Mouse (Mus musculus): ENCODE data around the gene Cpt1b. TPM values are rescaled to one million over a fixed set of nuclear protein-coding genes. Genes with fewer than 3 reads are reported as not detected.
A peak's percentile ranks its signal among the peaks of the same experiment; 100 is the strongest.

Gene Cpt1b
- polyA plus RNA-seq, 1 experiment, result 76.6 TPM

DNA sequence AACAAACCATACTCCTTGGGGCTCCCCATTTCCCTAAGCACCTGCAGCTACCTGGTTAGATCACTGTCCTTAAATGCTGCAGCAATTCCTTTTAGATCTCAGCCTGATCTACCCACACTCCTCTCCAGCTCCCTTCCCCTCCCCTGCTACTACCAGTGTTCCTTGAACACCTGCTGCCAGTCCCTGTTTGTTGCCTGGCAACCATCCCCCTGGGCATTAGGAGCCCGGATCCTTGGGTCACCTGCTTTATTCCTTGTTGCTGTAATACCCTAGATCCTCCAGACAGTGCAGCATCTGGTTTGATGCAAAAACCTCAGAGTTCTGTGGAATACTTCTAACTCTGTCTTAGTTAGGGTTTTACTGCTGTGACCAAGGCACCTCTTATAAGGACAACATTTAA, 39.4 kb upstream of the Cpt1b start:
- TF ChIP-seq CTCF (IDR thresholded peaks at IDR 0.05; ENCODE audit: borderline replicate concordance, control insufficient read depth, extremely low read depth, insufficient read depth, low read length, poor library complexity) (no peak), POLR2A (IDR thresholded peaks at IDR 0.05; ENCODE audit: control insufficient read depth, extremely low read depth, insufficient read depth, low read length, poor library complexity) (no peak)
- no peaks in the 10 kb centered on the region for H3K4me1 ChIP-seq (replicated peaks; ENCODE audit: control insufficient read depth, insufficient read depth, low read length)
- H3K36me3 ChIP-seq (ENCODE audit: control insufficient read depth, insufficient read depth, low read length), result no peaks in the 10 kb centered on the region
- H3K4me3 ChIP-seq (ENCODE audit: control insufficient read depth, insufficient read depth, low read length), result no peak overlapping the region
- WGBS, result 41% methylated on average over 1 of the region's 1 CpGs
- DNase-seq, result no peak
- H3K27ac ChIP-seq (ENCODE audit: control insufficient read depth, insufficient read depth, low read length), result no peak overlapping the region
- H3K27me3 ChIP-seq (ENCODE audit: control insufficient read depth, insufficient read depth, low read length), result no peaks in the 10 kb centered on the region

- H3K4me1 ChIP-seq (replicated peaks; ENCODE audit: control insufficient read depth, insufficient read depth, low read length), result peaks cover 5% of the 10 kb centered on the region
- no peak for TF ChIP-seq CTCF (IDR thresholded peaks at IDR 0.05; ENCODE audit: borderline replicate concordance, control insufficient read depth, extremely low read depth, insufficient read depth, low read length, poor library complexity)
- no peak for TF ChIP-seq POLR2A (IDR thresholded peaks at IDR 0.05; ENCODE audit: control insufficient read depth, extremely low read depth, insufficient read depth, low read length, poor library complexity)
- H3K27ac ChIP-seq (ENCODE audit: control insufficient read depth, insufficient read depth, low read length), result no peak overlapping the region
- WGBS, result 42% methylated on average over 5 of the region's 5 CpGs
- peak; percentile 27 for DNase-seq
- H3K4me3 ChIP-seq (ENCODE audit: control insufficient read depth, insufficient read depth, low read length), result no peak overlapping the region
- H3K36me3 ChIP-seq (ENCODE audit: control insufficient read depth, insufficient read depth, low read length), result no peaks in the 10 kb centered on the region
- H3K27me3 ChIP-seq (ENCODE audit: control insufficient read depth, insufficient read depth, low read length), result no peaks in the 10 kb centered on the region
These were observed 37.9 kb upstream of the Cpt1b start for GRCm38 (mm10) chr15:89463334-89464235.

GRCm38 (mm10) chr15:89462176-89462575, 36.5 kb upstream of the Cpt1b start:
- no peak overlapping the region for H3K27ac ChIP-seq (ENCODE audit: control insufficient read depth, insufficient read depth, low read length)
- WGBS, result 84% methylated on average over 7 of the region's 7 CpGs
- no peaks in the 10 kb centered on the region for H3K27me3 ChIP-seq (ENCODE audit: control insufficient read depth, insufficient read depth, low read length)
- no peak overlapping the region for H3K4me3 ChIP-seq (ENCODE audit: control insufficient read depth, insufficient read depth, low read length)
- DNase-seq, result no peak
- no peak for TF ChIP-seq CTCF (IDR thresholded peaks at IDR 0.05; ENCODE audit: borderline replicate concordance, control insufficient read depth, extremely low read depth, insufficient read depth, low read length, poor library complexity)
- H3K4me1 ChIP-seq (replicated peaks; ENCODE audit: control insufficient read depth, insufficient read depth, low read length), result peaks cover 5% of the 10 kb centered on the region
- no peaks in the 10 kb centered on the region for H3K36me3 ChIP-seq (ENCODE audit: control insufficient read depth, insufficient read depth, low read length)

DNA sequence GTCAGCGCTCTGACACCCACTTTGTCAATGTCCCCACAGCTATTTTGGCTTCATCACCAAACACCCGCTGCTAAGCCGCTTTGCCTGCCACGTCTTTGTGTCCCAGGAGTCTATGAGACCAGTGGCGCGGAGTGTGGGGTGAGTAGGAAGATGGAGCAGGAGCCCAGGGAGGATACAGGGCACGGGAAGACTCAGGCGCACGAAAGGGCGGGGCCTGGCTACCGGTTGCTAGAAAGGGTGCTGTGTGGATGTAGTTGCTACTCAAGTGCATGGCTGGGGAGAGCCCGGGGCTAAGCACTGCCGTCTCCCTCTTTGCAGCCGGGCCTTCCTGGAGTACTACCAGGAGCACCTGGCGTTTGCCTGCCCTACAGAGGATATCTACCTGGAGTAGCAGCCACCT, 35.7 kb upstream of the Cpt1b start:
- no peaks in the 10 kb centered on the region for H3K36me3 ChIP-seq (ENCODE audit: control insufficient read depth, insufficient read depth, low read length)
- H3K27ac ChIP-seq (ENCODE audit: control insufficient read depth, insufficient read depth, low read length), result no peak overlapping the region
- H3K4me1 ChIP-seq (replicated peaks; ENCODE audit: control insufficient read depth, insufficient read depth, low read length), result peaks cover 5% of the 10 kb centered on the region
- DNase-seq, result no peak
- H3K27me3 ChIP-seq (ENCODE audit: control insufficient read depth, insufficient read depth, low read length), result no peaks in the 10 kb centered on the region
- 88% methylated on average over 15 of the region's 15 CpGs for WGBS
- no peak for TF ChIP-seq POLR2A (IDR thresholded peaks at IDR 0.05; ENCODE audit: control insufficient read depth, extremely low read depth, insufficient read depth, low read length, poor library complexity)
- TF ChIP-seq CTCF (IDR thresholded peaks at IDR 0.05; ENCODE audit: borderline replicate concordance, control insufficient read depth, extremely low read depth, insufficient read depth, low read length, poor library complexity), result no peak
- H3K4me3 ChIP-seq (ENCODE audit: control insufficient read depth, insufficient read depth, low read length), result no peak overlapping the region

DNA sequence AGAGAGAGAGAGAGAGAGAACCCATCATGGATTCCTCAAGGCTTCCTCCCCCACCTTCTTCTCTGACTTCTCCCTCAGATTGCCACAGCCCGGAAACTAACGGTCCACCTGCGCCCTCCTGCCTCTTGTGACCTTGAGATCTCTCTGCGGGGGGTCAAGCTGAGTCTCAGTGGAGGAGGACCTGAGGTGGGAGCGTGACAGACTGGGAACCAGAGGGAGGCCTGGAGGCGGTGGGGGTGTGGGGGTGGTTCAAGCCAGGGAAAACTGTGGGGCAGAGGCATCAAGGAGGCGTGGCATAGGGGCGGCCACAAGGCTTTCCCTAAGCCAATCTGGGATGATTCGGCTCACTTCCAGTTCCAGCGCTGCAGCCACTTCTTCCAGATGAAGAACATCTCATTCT, 34.6 kb upstream of the Cpt1b start:
- 64% methylated on average over 10 of the region's 10 CpGs for WGBS
- TF ChIP-seq POLR2A (IDR thresholded peaks at IDR 0.05; ENCODE audit: control insufficient read depth, extremely low read depth, insufficient read depth, low read length, poor library complexity) (no peak), CTCF (IDR thresholded peaks at IDR 0.05; ENCODE audit: borderline replicate concordance, control insufficient read depth, extremely low read depth, insufficient read depth, low read length, poor library complexity) (no peak)
- H3K4me3 ChIP-seq (ENCODE audit: control insufficient read depth, insufficient read depth, low read length), result no peak overlapping the region
- H3K36me3 ChIP-seq (ENCODE audit: control insufficient read depth, insufficient read depth, low read length), result no peaks in the 10 kb centered on the region
- no peaks in the 10 kb centered on the region; the same call in 1 of the 2 replicates for H3K27me3 ChIP-seq (ENCODE audit: control insufficient read depth, insufficient read depth, low read length)
- H3K4me1 ChIP-seq (replicated peaks; ENCODE audit: control insufficient read depth, insufficient read depth, low read length), result peaks cover 5% of the 10 kb centered on the region
- no peak for DNase-seq
- H3K27ac ChIP-seq (ENCODE audit: control insufficient read depth, insufficient read depth, low read length), result no peak overlapping the region

GRCm38 (mm10) chr15:89459821-89460220, 34.2 kb upstream of the Cpt1b start:
- H3K27me3 ChIP-seq (ENCODE audit: control insufficient read depth, insufficient read depth, low read length), result no peaks in the 10 kb centered on the region; the same call in 1 of the 2 replicates
- TF ChIP-seq POLR2A (IDR thresholded peaks at IDR 0.05; ENCODE audit: control insufficient read depth, extremely low read depth, insufficient read depth, low read length, poor library complexity) (no peak), CTCF (IDR thresholded peaks at IDR 0.05; ENCODE audit: borderline replicate concordance, control insufficient read depth, extremely low read depth, insufficient read depth, low read length, poor library complexity) (no peak)
- no peaks in the 10 kb centered on the region for H3K36me3 ChIP-seq (ENCODE audit: control insufficient read depth, insufficient read depth, low read length)
- no peak overlapping the region for H3K27ac ChIP-seq (ENCODE audit: control insufficient read depth, insufficient read depth, low read length)
- peaks cover 5% of the 10 kb centered on the region for H3K4me1 ChIP-seq (replicated peaks; ENCODE audit: control insufficient read depth, insufficient read depth, low read length)
- 89% methylated on average over 7 of the region's 7 CpGs for WGBS
- no peak overlapping the region for H3K4me3 ChIP-seq (ENCODE audit: control insufficient read depth, insufficient read depth, low read length)
- DNase-seq, result no peak

Data from thymus, adult 2 months (tissue).